Mouse (Mus musculus) heart, adult 11 months (tissue): ENCODE data around the gene Myocos.
A peak's percentile ranks its signal among the peaks of the same experiment; 100 is the strongest.

Source experiments
- DNase-seq: peaks from one replicate; pipeline ENCODE4 v3.0.0; 2022

Myocos gene

GRCm38 (mm10) chr1:162611191-162611590 is 46.8 kb downstream of the Myocos start:
- DNase-seq = peak; percentile 48

- DNase-seq = peak; percentile 74
These were observed 48.3 kb downstream of the Myocos start for GRCm38 (mm10) chr1:162609633-162610250.

- DNase-seq = peak; percentile 50
These were observed 49.9 kb downstream of the Myocos start for GRCm38 (mm10) chr1:162608127-162608526.

- peak; percentile 25 for DNase-seq
These were observed 56.7 kb downstream of the Myocos start for GRCm38 (mm10) chr1:162601288-162601687.

- DNase-seq = peak; percentile 48
These were observed 58.4 kb downstream of the Myocos start for GRCm38 (mm10) chr1:162599617-162600016.

GRCm38 (mm10) chr1:162597379-162598102 is 60.5 kb downstream of the Myocos start:
- DNase-seq = peak; percentile 49
